1 mouse cellular context compared by ENCODE assay signal in the genomic region with DNA sequence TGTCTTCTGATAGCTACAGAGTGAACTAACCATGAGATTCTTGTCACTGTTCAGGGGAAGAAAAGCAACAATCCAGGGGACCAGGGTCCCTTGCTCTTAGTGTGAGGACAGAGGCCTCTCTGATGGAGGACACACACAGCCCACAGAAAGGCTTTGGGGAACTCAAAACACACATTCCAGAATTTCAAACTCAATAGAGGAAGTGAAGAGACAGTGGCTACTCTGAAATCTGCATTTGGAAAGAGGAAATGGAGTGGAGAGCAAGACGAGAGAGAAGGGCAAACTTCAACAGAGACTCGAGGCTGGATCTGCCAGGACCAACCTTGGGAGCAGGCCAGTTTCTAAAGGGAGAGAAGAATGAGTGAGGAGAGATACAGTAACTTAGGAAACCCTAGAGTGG.
TF ChIP-seq lines count a peak whose summit lies in the region.

No protein-coding gene starts in this region.

TF ChIP-seq in CH12.LX, 34 proteins besides CTCF, POLR2A, EP300 and RAD21 (continued from another document):
- TF ChIP-seq ZNF384 (IDR thresholded peaks at IDR 0.05; ENCODE audit: low read depth, low read length) (no peak), PAX5 (IDR thresholded peaks at IDR 0.05; ENCODE audit: low read length) (no peak), SMC3 (IDR thresholded peaks at IDR 0.05; ENCODE audit: low read depth, low read length) (no peak), UBTF (IDR thresholded peaks at IDR 0.05; ENCODE audit: low read depth, low read length) (no peak), BHLHE40 (IDR thresholded peaks at IDR 0.05; ENCODE audit: low read depth, low read length) (no peak), MXI1 (IDR thresholded peaks at IDR 0.05; ENCODE audit: low read depth, low read length) (no peak), MAX (IDR thresholded peaks at IDR 0.05; ENCODE audit: low read length) (no peak), E2F4 (IDR thresholded peaks at IDR 0.05; ENCODE audit: insufficient replicate concordance, low read depth, low read length) (no peak), CHD2 (IDR thresholded peaks at IDR 0.05; ENCODE audit: low read length) (no peak)
